Mouse (Mus musculus) intestine, embryonic 15.5 days (tissue): ENCODE results near the gene Batf3. TPM values are rescaled to one million over a fixed set of nuclear protein-coding genes. Genes with fewer than 3 reads are reported as not detected.

Experiments used
- ATAC-seq: fragments of 200-750 bp; cut with Nextera tagmentation; 2 replicates; pipeline ENCODE4 v1.8.0; 2017; ENCODE audit warnings: moderate TSS enrichment, moderate library complexity
- H3K27ac ChIP-seq: fragments of 300-500 bp; sonication (generic); 2 replicates; pipeline ENCODE4 v1.5.1; 2015; ENCODE audit warnings: mild to moderate bottlenecking, inconsistent platforms
- H3K27me3 ChIP-seq: fragments of 300-500 bp; sonication (generic); replicated peaks from 2 replicates; pipeline ENCODE4 v1.6.1; 2015; ENCODE audit warnings: inconsistent platforms
- H3K36me3 ChIP-seq: fragments of 300-500 bp; sonication (generic); 2 replicates; pipeline ENCODE4 v1.6.1; 2015; ENCODE audit warnings: inconsistent platforms
- H3K4me1 ChIP-seq: fragments of 300-500 bp; sonication (generic); replicated peaks from 2 replicates; pipeline ENCODE4 v1.6.1; 2015; ENCODE audit warnings: inconsistent platforms
- H3K4me2 ChIP-seq: fragments of 300-500 bp; sonication (generic); replicated peaks from 2 replicates; pipeline ENCODE4 v1.6.1; 2015; ENCODE audit warnings: mild to moderate bottlenecking, inconsistent platforms
- H3K4me3 ChIP-seq: fragments of 300-500 bp; sonication (generic); replicated peaks from 2 replicates; pipeline ENCODE4 v1.5.1; 2015; ENCODE audit warnings: inconsistent platforms
- H3K9ac ChIP-seq: fragments of 300-500 bp; sonication (generic); 2 replicates; pipeline ENCODE4 v1.6.1; 2015; ENCODE audit warnings: inconsistent platforms
- H3K9me3 ChIP-seq: fragments of 300-500 bp; sonication (generic); 2 replicates; pipeline ENCODE4 v1.6.1; 2016; ENCODE audit warnings: inconsistent platforms
- WGBS: fragments of 180-500 bp; shearing (Covaris S2); methylation state at CpG from one replicate; pipeline ENCODE4 v1.1.7; 2015; 5-methylcytosine and 5-hydroxymethylcytosine counted together
- polyA plus RNA-seq: library from polyadenylated mRNA; unstranded; fragments of >200 nt; fragmentation: Nextera tagmentation; extraction: Ambion mirVana; gene quantifications from 2 replicates; pipeline ENCODE4 v1.2.1, GENCODE M21; 2015

Batf3 gene
- polyA plus RNA-seq, 1 experiment from 2014 or later, result 10.5 TPM

DNA sequence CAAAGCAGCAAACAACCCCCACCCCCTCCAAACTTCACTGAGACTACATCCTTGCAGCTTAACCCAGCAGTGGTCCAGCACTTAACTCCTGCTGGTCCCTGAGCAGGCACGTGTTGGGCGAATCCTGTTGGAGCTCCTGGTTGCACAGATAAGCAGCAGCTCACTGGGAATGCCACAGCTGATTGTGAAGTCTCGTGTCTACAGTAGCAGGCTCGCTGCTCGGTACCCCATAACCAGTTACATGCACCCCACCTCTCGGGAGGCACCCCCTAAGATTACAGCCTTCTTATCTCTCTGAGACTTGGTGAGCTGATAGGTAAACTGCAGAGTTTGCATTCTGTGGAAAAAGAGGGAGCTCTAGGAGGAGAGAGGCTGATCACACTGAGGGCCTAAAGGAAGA is 8.3 kb upstream of the Batf3 start:
- Histone ChIP-seq H3K9ac (no peak overlapping the region), H3K27me3 (no peaks in the 10 kb centered on the region), H3K4me2 (no peak overlapping the region), H3K27ac (no peak overlapping the region), H3K9me3 (no peaks in the 10 kb centered on the region), H3K4me3 (no peak overlapping the region), H3K4me1 (no peaks in the 10 kb centered on the region; the same call in 1 of the 2 replicates), H3K36me3 (no peaks in the 10 kb centered on the region)
- no peak for ATAC-seq
- 64% methylated on average over 6 of the region's 6 CpGs for WGBS

GRCm38 (mm10) chr1:191092050-191092449 is 5.6 kb upstream of the Batf3 start:
- Histone ChIP-seq H3K27ac (0 out of 2 replicates have a peak overlapping the region, but pooled peaks have one; percentile 22), H3K4me1 (0 out of 2 replicates have a peak, but pooled peaks cover 2% of the 10 kb centered on the region), H3K4me3 (no peak overlapping the region), H3K27me3 (no peaks in the 10 kb centered on the region), H3K4me2 (no peak overlapping the region), H3K9me3 (no peaks in the 10 kb centered on the region), H3K36me3 (no peaks in the 10 kb centered on the region), H3K9ac (no peak overlapping the region)
- 78% methylated on average over 8 of the region's 8 CpGs for WGBS
- no peak for ATAC-seq

DNA sequence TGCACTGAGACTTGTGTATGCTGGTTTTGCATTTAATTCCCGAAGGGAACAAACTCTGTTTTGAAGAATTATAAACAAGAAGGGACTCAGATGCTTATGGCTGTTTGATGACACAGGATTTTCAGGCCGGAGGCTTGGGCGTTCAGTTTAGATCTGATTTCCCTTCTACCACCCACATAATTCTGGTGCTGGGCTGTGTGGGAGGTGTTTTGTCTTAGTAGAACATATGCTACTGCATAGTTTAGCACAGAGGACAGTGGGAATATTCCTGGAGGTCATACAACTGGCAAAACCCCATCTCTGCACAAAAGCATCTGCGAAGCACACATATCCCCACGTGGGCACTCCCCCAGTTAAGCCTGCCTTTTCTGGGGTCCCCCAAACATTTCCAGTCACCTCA is 4.1 kb upstream of the Batf3 start:
- Histone ChIP-seq H3K4me1 (peaks cover 12% of the 10 kb centered on the region; the same call in 1 of the 2 replicates), H3K9me3 (no peaks in the 10 kb centered on the region), H3K27ac (no peak overlapping the region), H3K4me2 (no peak overlapping the region), H3K9ac (no peak overlapping the region), H3K27me3 (0 out of 2 replicates have a peak, but pooled peaks cover 3% of the 10 kb centered on the region), H3K36me3 (no peaks in the 10 kb centered on the region), H3K4me3 (no peak overlapping the region)
- ATAC-seq, result no peak
- 55% methylated on average over 5 of the region's 5 CpGs for WGBS

DNA sequence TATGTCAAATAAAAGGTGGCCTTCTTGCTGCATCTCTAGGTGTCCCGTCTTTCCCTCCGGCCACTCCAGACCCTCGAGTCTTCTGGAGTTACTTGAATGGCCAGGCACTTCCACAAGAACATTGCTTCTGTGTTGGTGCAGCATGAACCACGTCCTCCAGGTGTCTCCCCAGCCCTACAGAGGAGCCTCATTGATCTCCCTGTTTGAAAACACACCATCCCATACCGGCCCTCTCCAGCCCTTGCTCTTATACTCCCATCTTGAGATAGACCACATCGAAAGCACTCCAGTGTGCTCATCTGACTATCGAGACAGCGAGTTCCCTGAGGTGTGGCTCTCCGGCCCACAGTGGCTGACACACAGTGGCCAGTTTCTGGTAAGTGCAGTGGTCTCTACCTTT is 2.6 kb upstream of the Batf3 start:
- Histone ChIP-seq H3K36me3 (no peaks in the 10 kb centered on the region), H3K4me1 (peaks cover 17% of the 10 kb centered on the region; the same call in 1 of the 2 replicates), H3K27ac (no peak overlapping the region), H3K4me2 (no peak overlapping the region), H3K27me3 (peaks cover 10% of the 10 kb centered on the region), H3K9me3 (no peaks in the 10 kb centered on the region), H3K9ac (no peak overlapping the region), H3K4me3 (no peak overlapping the region)
- no peak for ATAC-seq
- 73% methylated on average over 9 of the region's 9 CpGs for whole genome bisulfite sequencing

GRCm38 (mm10) chr1:191096871-191097681 is 571 bp upstream of the Batf3 start:
- Histone ChIP-seq H3K27ac (no peak overlapping the region), H3K4me3 (peak overlapping the region; percentile 64), H3K9me3 (no peaks in the 10 kb centered on the region), H3K4me1 (peaks cover 17% of the 10 kb centered on the region; the same call in 1 of the 2 replicates), H3K36me3 (no peaks in the 10 kb centered on the region), H3K9ac (peak overlapping the region; percentile 49; the same call in 1 of the 2 replicates), H3K27me3 (peaks cover 10% of the 10 kb centered on the region), H3K4me2 (peak overlapping the region; percentile 97)
- peak; percentile 54 for ATAC-seq
- 45% methylated on average over 14 of the region's 14 CpGs for WGBS

DNA sequence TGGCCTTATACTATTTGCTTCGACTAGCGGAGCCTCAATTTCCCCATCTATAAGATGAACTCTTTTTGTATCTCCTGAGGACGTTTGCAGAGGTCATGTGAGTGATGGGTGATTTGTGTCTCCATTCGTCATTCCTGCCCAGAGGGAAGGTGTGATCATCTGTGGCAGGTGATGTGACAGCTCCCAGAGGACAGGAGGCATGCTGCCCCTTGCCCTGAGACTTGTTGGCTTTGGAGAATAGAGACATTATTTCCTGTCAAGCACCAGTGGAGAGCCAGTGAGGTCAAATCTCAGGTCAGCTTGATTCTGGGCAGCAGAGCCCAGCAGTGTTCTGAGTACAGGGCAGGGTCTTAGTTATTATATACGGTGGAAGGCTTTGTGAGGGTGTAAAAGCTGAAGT is 1.5 kb downstream of the Batf3 start:
- H3K4me2 ChIP-seq, result peak overlapping the region; percentile 97
- H3K4me3 ChIP-seq, result peak overlapping the region; percentile 64

DNA sequence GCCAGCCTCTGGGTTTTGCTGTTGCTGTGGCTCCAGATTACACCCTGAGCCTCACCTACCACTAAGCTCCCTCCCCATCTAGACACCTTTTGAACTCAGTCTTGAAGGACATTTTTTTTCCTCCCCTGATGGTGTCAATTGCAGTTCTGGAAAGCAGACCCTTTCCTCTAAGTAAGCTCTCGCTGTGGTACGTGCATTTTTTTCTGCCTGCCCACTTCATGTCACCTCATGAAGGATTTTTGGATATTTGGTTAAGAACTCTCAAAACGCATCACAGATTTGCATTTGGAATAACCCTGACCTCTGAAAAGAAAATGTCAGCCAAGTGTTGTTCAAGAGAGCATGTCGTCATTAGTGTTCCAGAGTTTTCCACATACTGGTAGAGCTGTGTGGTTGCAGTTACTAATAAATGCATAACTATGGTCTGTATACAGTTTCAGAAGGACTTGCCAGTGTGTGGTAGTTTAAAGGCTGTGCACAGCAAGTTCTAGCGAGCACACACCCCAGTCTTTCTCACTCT is 2.2 kb downstream of the Batf3 start:
- Histone ChIP-seq H3K4me3 (no peak overlapping the region), H3K27ac (no peak overlapping the region), H3K4me1 (peaks cover 17% of the 10 kb centered on the region; the same call in 1 of the 2 replicates), H3K27me3 (peaks cover 10% of the 10 kb centered on the region), H3K4me2 (0 out of 2 replicates have a peak overlapping the region, but pooled peaks have one; percentile 97), H3K36me3 (no peaks in the 10 kb centered on the region), H3K9me3 (no peaks in the 10 kb centered on the region), H3K9ac (no peak overlapping the region)
- ATAC-seq, result no peak
- WGBS, result 72% methylated on average over 5 of the region's 5 CpGs

More for the DNA sequence above, 1.5 kb downstream of the Batf3 start:
- H3K27ac ChIP-seq, result no peak overlapping the region
- H3K9me3 ChIP-seq, result no peaks in the 10 kb centered on the region
- no peak overlapping the region for H3K9ac ChIP-seq
- H3K27me3 ChIP-seq, result peaks cover 10% of the 10 kb centered on the region
- 46% methylated on average over 5 of the region's 5 CpGs for WGBS
- H3K36me3 ChIP-seq, result no peaks in the 10 kb centered on the region
- no peak for ATAC-seq
- H3K4me1 ChIP-seq, result peaks cover 17% of the 10 kb centered on the region; the same call in 1 of the 2 replicates

DNA sequence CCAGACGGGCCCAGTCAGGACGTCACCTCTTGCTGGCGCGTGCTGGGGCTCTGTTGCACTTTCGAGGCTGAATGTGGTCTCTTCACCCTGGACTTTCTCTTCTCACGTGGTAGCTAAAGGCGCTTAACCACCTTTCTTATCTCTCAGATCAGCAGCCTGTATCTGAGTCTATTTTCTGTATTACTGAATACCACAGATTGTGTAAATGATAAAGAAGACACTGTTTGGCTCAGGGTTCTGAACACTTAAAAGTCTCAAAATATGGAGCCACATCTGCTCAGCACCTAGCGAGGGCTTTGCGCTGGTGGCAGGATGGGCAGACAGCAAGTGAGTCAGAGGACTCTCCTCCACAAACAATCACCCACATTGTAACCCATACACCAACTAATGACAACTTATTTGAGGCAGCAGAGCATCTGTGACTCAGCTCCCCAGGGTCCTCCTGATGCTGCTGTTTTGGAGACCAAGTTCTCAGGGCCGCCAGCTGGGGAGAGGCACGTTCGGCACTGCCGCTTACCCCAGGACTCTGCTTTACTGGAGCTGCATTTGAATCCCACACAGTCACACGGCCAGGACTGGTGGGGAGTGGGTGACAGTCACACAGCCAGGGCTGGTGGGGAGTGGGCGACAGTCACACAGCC is 5.2 kb downstream of the Batf3 start:
- Histone ChIP-seq H3K4me2 (no peak overlapping the region), H3K4me1 (peaks cover 9% of the 10 kb centered on the region; the same call in 1 of the 2 replicates), H3K9ac (no peak overlapping the region), H3K27me3 (peaks cover 10% of the 10 kb centered on the region), H3K9me3 (no peaks in the 10 kb centered on the region), H3K27ac (no peak overlapping the region), H3K4me3 (no peak overlapping the region), H3K36me3 (no peaks in the 10 kb centered on the region)
- ATAC-seq, result no peak
- 83% methylated on average over 15 of the region's 15 CpGs for WGBS

GRCm38 (mm10) chr1:191105246-191105645 is 7.6 kb downstream of the Batf3 start:
- no peak for ATAC-seq
- Histone ChIP-seq H3K27me3 (no peaks in the 10 kb centered on the region), H3K9me3 (no peaks in the 10 kb centered on the region), H3K4me3 (no peak overlapping the region), H3K36me3 (no peaks in the 10 kb centered on the region), H3K4me2 (no peak overlapping the region), H3K4me1 (no peaks in the 10 kb centered on the region), H3K9ac (no peak overlapping the region), H3K27ac (no peak overlapping the region)
- 84% methylated on average over 9 of the region's 9 CpGs for WGBS

- Histone ChIP-seq H3K4me2 (no peak overlapping the region), H3K36me3 (no peaks in the 10 kb centered on the region), H3K27ac (no peak overlapping the region), H3K9ac (no peak overlapping the region), H3K27me3 (no peaks in the 10 kb centered on the region), H3K4me3 (no peak overlapping the region), H3K4me1 (peaks cover 6% of the 10 kb centered on the region; the same call in 1 of the 2 replicates), H3K9me3 (no peaks in the 10 kb centered on the region)
- 65% methylated on average over 10 of the region's 10 CpGs for WGBS
- no peak for ATAC-seq
Observed at GRCm38 (mm10) chr1:191107306-191107705, 9.7 kb downstream of the Batf3 start.

DNA sequence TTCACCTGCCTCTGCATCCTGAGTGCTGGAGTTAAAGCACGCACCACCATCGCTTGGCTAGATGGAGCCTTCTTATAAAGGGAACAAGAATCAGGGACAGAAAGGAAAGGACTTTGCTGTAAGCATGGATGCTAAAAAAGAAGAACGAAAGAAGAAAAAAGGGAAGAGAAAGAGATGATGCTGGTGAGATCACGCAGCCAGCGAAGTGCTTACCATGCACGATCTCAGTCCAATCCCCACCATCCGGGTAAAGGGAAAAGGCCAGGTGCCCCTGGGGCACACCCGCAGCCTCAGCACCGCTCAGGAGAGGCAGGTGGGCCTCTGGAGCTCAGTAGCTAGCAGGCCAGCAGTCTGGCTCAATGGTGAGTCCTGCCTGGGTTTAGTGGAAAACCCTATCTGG is 12.3 kb downstream of the Batf3 start:
- Histone ChIP-seq H3K9me3 (no peaks in the 10 kb centered on the region), H3K4me1 (peaks cover 6% of the 10 kb centered on the region; the same call in 1 of the 2 replicates), H3K27me3 (no peaks in the 10 kb centered on the region), H3K4me3 (no peak overlapping the region), H3K36me3 (no peaks in the 10 kb centered on the region), H3K27ac (no peak overlapping the region), H3K4me2 (no peak overlapping the region), H3K9ac (no peak overlapping the region)
- WGBS, result 90% methylated on average over 9 of the region's 9 CpGs
- no peak for ATAC-seq

- Histone ChIP-seq H3K9me3 (no peaks in the 10 kb centered on the region), H3K4me1 (peaks cover 6% of the 10 kb centered on the region; the same call in 1 of the 2 replicates), H3K27me3 (no peaks in the 10 kb centered on the region), H3K36me3 (no peaks in the 10 kb centered on the region), H3K27ac (peak overlapping the region; percentile 4; the same call in 1 of the 2 replicates), H3K4me2 (no peak overlapping the region), H3K9ac (no peak overlapping the region), H3K4me3 (no peak overlapping the region)
- 40% methylated on average over 8 of the region's 8 CpGs for WGBS
- ATAC-seq, result peak; percentile 43
Observed at GRCm38 (mm10) chr1:191111146-191111545, 13.5 kb downstream of the Batf3 start.
